Mouse (Mus musculus): ENCODE data around the gene Prpf3. TPM values are rescaled to one million over a fixed set of nuclear protein-coding genes. Genes with fewer than 3 reads are reported as not detected.

Gene Prpf3
- polyA plus RNA-seq, 1 experiment from 2014 or later, result 48.0 TPM

Other genes with a start within 250 kb of the Prpf3 start
- 61.6 and 65.0 TPM in 2 replicates for gene Ensa, start 230.9 kb downstream of the Prpf3 start, polyA plus RNA-seq (2015; fragmentation: Nextera tagmentation; extraction: Ambion mirVana)
- gene Mcl1, start 197.1 kb downstream of the Prpf3 start, polyA plus RNA-seq (2015; fragmentation: Nextera tagmentation; extraction: Ambion mirVana), result 23.1 and 31.7 TPM in 2 replicates
- gene Adamtsl4, start 168.0 kb downstream of the Prpf3 start, polyA plus RNA-seq (2015; fragmentation: Nextera tagmentation; extraction: Ambion mirVana), result 4.4 and 5.5 TPM in 2 replicates
- gene Ecm1, start 116.3 kb downstream of the Prpf3 start, polyA plus RNA-seq (2015; fragmentation: Nextera tagmentation; extraction: Ambion mirVana), result 22.3 and 23.8 TPM in 2 replicates
- gene Tars2, start 95.7 kb downstream of the Prpf3 start, polyA plus RNA-seq (2015; fragmentation: Nextera tagmentation; extraction: Ambion mirVana), result 42.5 and 44.2 TPM in 2 replicates
- gene Rprd2, start 37.0 kb downstream of the Prpf3 start, polyA plus RNA-seq (2015; fragmentation: Nextera tagmentation; extraction: Ambion mirVana), result 21.4 and 22.1 TPM in 2 replicates
- 326 and 362 TPM in 2 replicates for gene Mrps21, start 15.6 kb upstream of the Prpf3 start, polyA plus RNA-seq (2015; fragmentation: Nextera tagmentation; extraction: Ambion mirVana)
- gene Ciart, start 26.4 kb upstream of the Prpf3 start, polyA plus RNA-seq (2015; fragmentation: Nextera tagmentation; extraction: Ambion mirVana), result 5.1 and 5.6 TPM in 2 replicates
- gene BC028528, start 36.1 kb upstream of the Prpf3 start, polyA plus RNA-seq (2015; fragmentation: Nextera tagmentation; extraction: Ambion mirVana), result 81.5 and 85.5 TPM in 2 replicates
- gene Aph1a, start 38.1 kb upstream of the Prpf3 start, polyA plus RNA-seq (2015; fragmentation: Nextera tagmentation; extraction: Ambion mirVana), result 39.1 and 39.4 TPM in 2 replicates
- 9.2 and 13.0 TPM in 2 replicates for gene Car14, start 48.8 kb upstream of the Prpf3 start, polyA plus RNA-seq (2015; fragmentation: Nextera tagmentation; extraction: Ambion mirVana)
- gene Anp32e, start 73.4 kb upstream of the Prpf3 start, polyA plus RNA-seq (2015; fragmentation: Nextera tagmentation; extraction: Ambion mirVana), result 193 and 230 TPM in 2 replicates
- gene Plekho1, start 140.1 kb upstream of the Prpf3 start, polyA plus RNA-seq (2015; fragmentation: Nextera tagmentation; extraction: Ambion mirVana), result 24.0 and 25.3 TPM in 2 replicates
- 39.6 and 39.8 TPM in 2 replicates for gene Vps45, start 202.6 kb upstream of the Prpf3 start, polyA plus RNA-seq (2015; fragmentation: Nextera tagmentation; extraction: Ambion mirVana)
- gene Otud7b, start 248.6 kb upstream of the Prpf3 start, polyA plus RNA-seq (2015; fragmentation: Nextera tagmentation; extraction: Ambion mirVana), result 18.8 and 22.9 TPM in 2 replicates

Data from lung, embryonic 16.5 days (tissue).